Mouse (Mus musculus) left cerebral cortex, adult 9 months (tissue): Measurements from ENCODE around the gene Cdr2l.
A peak's percentile ranks its signal among the peaks of the same experiment; 100 is the strongest.
"Not testable (repeated sequence)": the region's sequence is repeated elsewhere in the genome, so short reads cannot be mapped to it uniquely, and the experiment has no call there.

Experiments used
- DNase-seq, 2 experiments: peaks; one replicate each; pipeline ENCODE4 v3.0.0; 2022; ENCODE audit warnings: low spot score in 2 of 2

The Cdr2l gene

GRCm38 (mm10) chr11:115370368-115370767, 11.3 kb upstream of the Cdr2l start:
- no peak for DNase-seq

DNA sequence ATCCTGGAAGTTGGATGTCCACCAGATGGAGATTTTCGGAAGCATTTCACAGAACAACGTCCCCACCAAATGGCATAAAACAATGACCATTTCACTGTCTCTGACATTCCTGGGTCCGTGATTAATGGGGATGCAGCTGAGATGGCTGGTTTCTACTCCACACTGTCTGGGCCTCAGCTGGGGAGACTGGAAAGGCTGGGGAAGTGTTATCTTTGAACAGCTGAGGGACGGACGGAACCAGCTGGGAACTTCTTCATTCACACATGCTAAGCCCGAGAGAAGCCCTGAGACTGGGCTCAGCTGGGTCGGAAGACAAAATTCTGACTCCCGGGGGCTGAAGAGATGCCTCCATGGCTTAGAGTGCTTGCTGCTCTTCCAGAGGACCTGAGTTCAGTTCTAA, 10.4 kb upstream of the Cdr2l start:
- DNase-seq, result no peak

DNA sequence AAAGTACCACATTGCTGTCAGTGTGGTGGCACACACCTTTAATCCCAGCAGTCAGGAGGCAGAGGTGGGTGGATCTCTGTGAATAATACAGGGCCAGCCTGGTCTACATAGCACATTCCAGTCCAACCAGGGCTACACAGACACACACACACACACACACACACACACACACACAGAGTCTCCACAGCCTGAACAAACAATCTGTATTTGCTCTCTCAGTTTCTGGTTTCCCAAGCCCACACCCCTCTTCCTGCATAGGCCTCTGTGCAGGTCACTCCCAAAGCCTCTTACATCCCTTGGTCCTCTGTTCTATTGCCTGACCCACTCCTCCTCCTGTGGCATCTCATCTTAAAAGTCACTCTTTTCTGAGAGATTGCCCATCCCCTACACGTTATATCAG, 9.7 kb upstream of the Cdr2l start:
- DNase-seq, result no peak

DNA sequence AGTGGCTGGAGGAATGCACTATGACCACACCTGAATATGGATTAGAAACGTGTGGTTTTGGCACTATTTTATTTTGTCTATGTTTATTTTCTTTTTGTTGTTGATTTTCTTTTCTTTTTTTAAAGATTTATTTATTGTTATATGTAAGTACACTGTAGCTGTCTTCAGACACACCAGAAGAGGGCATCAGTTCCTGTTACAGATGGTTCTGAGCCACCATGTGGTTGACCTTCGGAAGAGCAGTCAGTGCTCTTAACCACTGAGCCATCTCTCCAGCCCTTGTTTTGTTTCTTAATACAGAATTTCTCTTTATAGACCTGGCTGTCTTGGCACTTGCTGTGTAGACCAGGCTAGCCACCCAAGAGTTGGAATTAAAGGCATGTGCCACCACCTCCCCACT, 9.0 kb upstream of the Cdr2l start:
- DNase-seq, result no peak

- peak; percentile 61 to 83 for DNase-seq
These were observed 7.7 kb upstream of the Cdr2l start for GRCm38 (mm10) chr11:115373805-115374694.

DNA sequence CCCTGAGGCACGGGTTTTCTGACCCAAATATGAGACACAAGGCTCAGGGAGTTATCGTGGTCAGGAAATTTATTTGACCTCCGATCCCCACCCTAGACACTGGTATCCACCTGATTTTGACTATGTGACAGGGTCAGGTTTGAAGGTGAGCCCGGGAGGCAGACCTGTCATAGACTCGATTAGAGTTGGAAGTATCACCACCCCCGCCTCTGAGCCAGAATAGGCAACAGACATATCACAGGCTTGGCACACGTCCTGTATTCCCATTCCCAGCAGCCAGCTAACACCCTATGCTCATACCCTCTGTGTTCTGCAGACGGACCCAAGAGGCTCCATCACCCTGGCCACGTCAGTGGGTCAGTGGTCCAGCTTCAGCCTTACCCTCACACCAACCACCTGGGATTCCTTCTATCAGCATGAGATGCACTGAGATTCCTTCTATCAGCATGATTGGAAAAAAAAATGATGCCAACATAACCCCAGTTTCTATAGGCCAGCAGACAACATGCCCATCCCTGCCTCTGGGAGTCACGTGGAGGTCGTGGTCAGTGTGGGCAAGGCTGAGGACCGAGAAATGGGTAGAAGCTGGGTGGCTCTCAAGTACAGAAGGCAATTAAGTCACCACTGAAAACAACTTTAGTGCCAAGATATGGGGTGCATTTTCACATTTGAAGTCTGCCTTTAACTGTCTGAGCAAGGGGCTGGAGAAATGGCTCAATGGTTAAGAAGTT, 6.9 kb upstream of the Cdr2l start:
- peak in 1 of 2 experiments; percentile 56 for DNase-seq

DNA sequence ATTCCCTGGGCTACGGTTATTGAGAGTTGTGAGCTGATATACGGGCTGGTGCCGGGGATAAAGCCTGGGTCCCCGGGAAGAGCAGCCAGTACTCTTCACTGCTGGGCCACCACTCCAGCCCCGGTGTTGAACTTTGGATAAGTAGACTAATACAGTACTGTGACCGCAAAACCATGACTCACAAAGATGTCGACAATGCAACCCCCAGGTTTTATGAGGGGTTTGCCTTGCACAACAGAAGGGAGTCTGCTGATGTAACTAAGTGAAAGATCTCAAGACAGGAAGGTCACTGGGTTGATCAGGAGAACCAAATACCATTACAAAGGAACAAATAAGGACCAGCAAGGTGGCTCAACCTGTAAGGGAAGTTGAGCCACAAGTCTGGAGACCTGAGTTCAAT, 5.0 kb upstream of the Cdr2l start:
- no peak for DNase-seq

DNA sequence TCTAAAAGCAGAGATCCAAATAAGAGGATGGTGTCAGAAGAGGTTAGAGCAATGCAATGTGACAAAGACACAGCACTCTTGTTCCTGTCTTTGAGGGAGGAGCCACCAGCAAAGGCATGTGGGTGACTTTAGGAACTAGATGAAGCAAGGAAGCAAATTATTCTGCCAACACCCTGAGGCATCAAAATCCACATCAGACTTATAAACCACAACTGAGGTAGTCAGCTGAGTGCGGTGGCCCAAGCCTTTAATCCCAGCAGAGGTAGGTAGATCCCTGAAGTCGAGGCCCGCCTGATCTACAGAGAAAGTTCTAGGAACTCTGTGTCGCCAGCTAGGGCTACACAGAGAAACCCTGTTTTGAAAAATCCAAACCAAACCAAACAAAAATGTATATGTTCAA, 4.5 kb upstream of the Cdr2l start:
- no peak for DNase-seq

DNA sequence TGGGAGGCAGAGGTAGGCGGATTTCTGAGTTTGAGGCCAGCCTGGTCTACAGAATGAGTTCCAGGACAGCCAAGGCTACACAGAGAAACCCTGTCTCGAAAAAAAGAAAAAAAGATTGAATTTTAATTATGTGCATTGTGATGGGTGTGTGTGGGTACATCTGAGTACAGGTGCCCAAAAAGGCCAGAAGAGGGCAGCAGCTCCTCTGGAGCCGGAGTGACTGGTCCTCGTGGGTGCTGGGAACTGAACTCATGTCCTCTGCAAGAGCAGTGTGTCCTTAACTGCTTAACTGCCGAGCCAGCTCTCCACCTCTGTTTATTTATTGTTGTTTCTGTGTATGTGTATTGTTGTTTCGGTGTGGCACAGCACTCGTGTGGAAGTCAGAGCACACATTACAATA, 3.9 kb upstream of the Cdr2l start:
- no peak for DNase-seq

GRCm38 (mm10) chr11:115381276-115381675, 440 bp upstream of the Cdr2l start:
- no peak for DNase-seq

- no peak for DNase-seq
These were observed 1.2 kb downstream of the Cdr2l start for GRCm38 (mm10) chr11:115382891-115383290.

- DNase-seq, result peak in 1 of 2 experiments; percentile 65
These were observed 2.2 kb downstream of the Cdr2l start for GRCm38 (mm10) chr11:115383701-115384474.

DNA sequence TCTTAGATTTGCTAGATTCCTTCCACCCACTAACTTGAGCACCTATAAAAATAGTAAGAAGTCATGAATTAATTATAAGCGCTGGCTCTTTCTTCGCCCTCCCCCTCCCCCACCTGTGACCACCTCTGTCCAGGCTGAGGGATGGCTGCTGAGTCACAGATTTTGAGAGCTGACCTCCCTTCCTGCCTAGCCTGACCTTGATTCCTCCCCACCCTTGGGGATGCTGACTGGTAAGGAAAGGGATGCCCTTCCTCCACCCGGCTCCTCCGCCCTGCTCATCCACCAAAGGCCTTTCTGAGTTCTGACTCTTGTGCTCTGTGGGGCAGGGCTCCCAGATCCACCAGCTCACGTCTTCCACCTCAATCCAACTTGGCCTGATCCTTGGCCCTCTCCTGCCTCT, 2.9 kb downstream of the Cdr2l start:
- DNase-seq, result no peak

DNA sequence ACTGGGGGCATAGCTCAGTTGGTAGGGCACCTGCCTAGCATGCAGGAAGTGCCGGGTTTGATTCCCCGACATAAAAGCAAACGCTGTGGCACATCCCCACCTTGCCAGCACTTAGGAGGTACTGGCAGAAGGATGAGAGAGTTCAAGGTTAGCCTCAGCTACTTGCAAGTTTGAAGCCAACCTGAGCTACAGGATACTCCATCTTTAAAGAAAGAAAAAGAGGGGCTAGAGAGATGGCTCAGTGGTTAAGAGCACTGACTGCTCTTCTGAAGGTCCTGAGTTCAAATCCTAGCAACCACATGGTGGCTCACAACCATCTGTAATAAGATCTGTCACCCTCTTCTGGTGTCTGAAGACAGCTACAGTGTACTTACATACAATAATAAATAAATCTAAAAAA, 5.1 kb downstream of the Cdr2l start:
- not testable (repeated sequence) for DNase-seq

- DNase-seq, result no peak
These were observed 9.6 kb downstream of the Cdr2l start for GRCm38 (mm10) chr11:115391358-115391757.

- no peak for DNase-seq
These were observed 12.1 kb downstream of the Cdr2l start for GRCm38 (mm10) chr11:115393721-115394325.

GRCm38 (mm10) chr11:115398085-115398484, 16.4 kb downstream of the Cdr2l start:
- no peak for DNase-seq

GRCm38 (mm10) chr11:115400126-115400525, 18.4 kb downstream of the Cdr2l start:
- DNase-seq, result no peak

DNA sequence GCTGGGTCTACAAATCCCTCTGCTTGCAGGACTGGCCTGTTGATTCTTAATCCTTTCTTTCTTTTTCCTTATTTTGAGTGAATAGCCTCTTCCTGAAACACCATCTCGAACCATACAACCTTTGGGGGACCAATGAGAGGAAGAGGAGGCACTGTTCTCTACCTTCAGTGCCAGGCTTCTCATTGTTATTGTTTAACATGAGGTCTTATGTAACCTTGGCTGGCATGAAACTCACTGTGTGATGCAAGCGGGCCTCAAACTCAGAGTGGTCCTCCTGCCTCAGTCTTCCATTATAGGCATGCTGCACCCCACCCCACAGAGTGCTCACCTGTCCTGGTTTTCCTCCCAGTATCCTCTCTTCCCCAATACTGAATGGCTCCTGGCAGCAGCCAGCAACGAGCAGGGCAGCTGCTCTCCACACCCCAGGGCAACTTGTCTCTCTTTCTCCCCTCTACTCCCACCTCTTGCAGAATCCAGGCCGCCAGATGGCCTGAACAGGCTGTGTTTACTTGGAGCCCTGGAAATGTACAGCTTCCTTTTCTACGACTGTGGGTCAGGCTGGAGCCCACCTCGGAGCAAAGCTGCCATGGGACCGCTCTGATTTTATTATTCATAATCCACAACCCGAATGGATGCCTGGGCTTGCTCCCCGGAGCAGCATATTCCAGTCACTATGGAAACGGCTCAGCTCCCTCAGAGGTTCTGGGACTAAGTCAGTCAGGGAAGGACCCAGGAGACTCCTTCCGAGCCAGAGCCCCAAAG, 19.1 kb downstream of the Cdr2l start:
- DNase-seq, result peak in 1 of 2 experiments; percentile 64

- DNase-seq, result peak in 1 of 2 experiments; percentile 87
These were observed 21.8 kb downstream of the Cdr2l start, which contains the start of gene Mrpl58 for GRCm38 (mm10) chr11:115403338-115404124. Gene Mrpl58, plus strand, starts transcription at chr11:115403752.
